ENCODE assay signal across 9 mouse cellular contexts in genomic region chr11:95415931-95416330, GRCm38 (mm10). TPM values are rescaled to one million over a fixed set of nuclear protein-coding genes. Genes with fewer than 3 reads are reported as not detected.
DNase-seq lines count a peak whose midpoint lies in the region; ATAC-seq and TF ChIP-seq lines count a peak whose summit lies in the region.
"Had no signal": no experiment of that assay in that cellular context is flagged by ENCODE, and none has a peak within 500 bp of the region (broad histone marks: within the 10 kb centered on the region; RNA-seq: fewer than 3 reads in every experiment).

No protein-coding gene starts in this region.

- H3K9me3 ChIP-seq in limb, embryonic 14.5 days (ENCODE audit: control insufficient read depth, low read length) = no peaks in the 10 kb centered on the region

- H3K27ac ChIP-seq in spleen, adult 2 months (ENCODE audit: insufficient read depth, low read length) = peak overlapping the region; percentile 40
- no peak overlapping the region for H3K27ac ChIP-seq in limb, embryonic 14.5 days (replicated peaks; ENCODE audit: low read depth, low read length)

- H3K4me3 ChIP-seq in spleen, adult 2 months (ENCODE audit: extremely low read depth, insufficient read depth, insufficient read length) = no peak overlapping the region
- no peak overlapping the region for H3K4me3 ChIP-seq in limb, embryonic 14.5 days (replicated peaks; ENCODE audit: low read length)

- no peak for TF ChIP-seq POLR2A in spleen, adult 2 months (IDR thresholded peaks at IDR 0.05; ENCODE audit: low read depth, low read length)
- no peak for TF ChIP-seq POLR2A in limb, embryonic 14.5 days (IDR thresholded peaks at IDR 0.05; ENCODE audit: borderline replicate concordance, extremely low read depth, insufficient read depth, insufficient read length)

- peak overlapping the region; percentile 58; the same call in 1 of the 2 replicates for H3K4me2 ChIP-seq in limb, embryonic 14.5 days (replicated peaks; ENCODE audit: low read depth, low read length, severe bottlenecking)

- H3K4me1 ChIP-seq in spleen, adult 2 months (ENCODE audit: control insufficient read depth, insufficient read depth, insufficient read length) = peaks cover 2% of the 10 kb centered on the region; the same call in 1 of the 2 replicates
- H3K4me1 ChIP-seq in limb, embryonic 14.5 days (ENCODE audit: control insufficient read depth, insufficient read depth, low read length) = peaks cover 13% of the 10 kb centered on the region

- no peak for TF ChIP-seq CTCF in spleen, adult 2 months (IDR thresholded peaks at IDR 0.05; ENCODE audit: extremely low read depth, insufficient read depth, insufficient read length, insufficient replicate concordance)

- no peaks in the 10 kb centered on the region for H3K27me3 ChIP-seq in spleen, adult 2 months (ENCODE audit: control insufficient read depth, insufficient read depth, low read length)
- no peaks in the 10 kb centered on the region for H3K27me3 ChIP-seq in limb, embryonic 14.5 days (ENCODE audit: control insufficient read depth, insufficient read depth, low read length)

- H3K36me3 ChIP-seq in spleen, adult 2 months (ENCODE audit: control insufficient read depth, insufficient read depth, low read length) = peaks cover 2% of the 10 kb centered on the region; the same call in 1 of the 2 replicates
- H3K36me3 ChIP-seq in limb, embryonic 14.5 days (ENCODE audit: control insufficient read depth, insufficient read depth, low read length) = peaks cover 8% of the 10 kb centered on the region; the same call in 1 of the 2 replicates

- peak; percentile 40 for DNase-seq in cerebellum, adult 9-10 months
- DNase-seq in cerebellum, adult 18-20 months = no peak
- no peak for DNase-seq in spleen, adult 2 months (ENCODE audit: low read depth in 1 of 2, low spot score in 2 of 2)
- no peak for DNase-seq in spleen, postnatal 14 days (ENCODE audit: low spot score in 2 of 2)
- no peak for DNase-seq in limb, embryonic 14.5 days (ENCODE audit: low spot score)
- no peak for DNase-seq in spleen, adult 18-20 months
- no peak for DNase-seq in cerebellum, postnatal 25 days
- DNase-seq: cerebellum, postnatal 10 days had no signal

- ATAC-seq in limb, embryonic 14.5 days (ENCODE audit: low FRiP score, low read depth) = no peak
- no peak for ATAC-seq in activated CD4-positive, CD25-positive, alpha-beta regulatory T cell, adult 4 months

- 0 out of 2 replicates have a peak overlapping the region, but pooled peaks have one; percentile 12 for H3K9ac ChIP-seq in limb, embryonic 14.5 days (ENCODE audit: low read depth, low read length, severe bottlenecking)

RNA-seq across cellular contexts. Expression of gene Spop, which starts 2.1 kb away (rescaled TPM):
- 31.0 and 31.4 TPM in 2 replicates for polyA plus RNA-seq in spleen, adult 2 months (2012; rRNA removed)
- 45.1 and 51.3 TPM in 2 replicates for polyA plus RNA-seq in limb, embryonic 14.5 days (2012; rRNA removed)
- 92.7 and 98.2 TPM in 2 replicates for polyA plus RNA-seq in limb, embryonic 14.5 days (2014; fragmentation: Nextera tagmentation; extraction: Ambion mirVana)
- 100 to 1,000 TPM; 119 to 154 TPM for polyA plus RNA-seq in activated CD4-positive, CD25-positive, alpha-beta regulatory T cell, adult 4 months (2017; shearing (Covaris generic))

RNA-seq across cellular contexts. Expression of gene Slc35b1, which starts 31.4 kb away (rescaled TPM):
- 40.9 and 44.9 TPM in 2 replicates for polyA plus RNA-seq in spleen, adult 2 months (2012; rRNA removed)
- 98.1 and 116 TPM in 2 replicates for polyA plus RNA-seq in limb, embryonic 14.5 days (2012; rRNA removed)
- 110 and 117 TPM in 2 replicates for polyA plus RNA-seq in limb, embryonic 14.5 days (2014; fragmentation: Nextera tagmentation; extraction: Ambion mirVana)
- 10 to 100 TPM; 64.4 to 70.1 TPM for polyA plus RNA-seq in activated CD4-positive, CD25-positive, alpha-beta regulatory T cell, adult 4 months (2017; shearing (Covaris generic))
